Mouse (Mus musculus): ENCODE results near the gene Kin. TPM values are rescaled to one million over a fixed set of nuclear protein-coding genes. Genes with fewer than 3 reads are reported as not detected.

Gene Kin
- polyA plus RNA-seq, 1 experiment from 2014 or later = 27.9 TPM

DNA sequence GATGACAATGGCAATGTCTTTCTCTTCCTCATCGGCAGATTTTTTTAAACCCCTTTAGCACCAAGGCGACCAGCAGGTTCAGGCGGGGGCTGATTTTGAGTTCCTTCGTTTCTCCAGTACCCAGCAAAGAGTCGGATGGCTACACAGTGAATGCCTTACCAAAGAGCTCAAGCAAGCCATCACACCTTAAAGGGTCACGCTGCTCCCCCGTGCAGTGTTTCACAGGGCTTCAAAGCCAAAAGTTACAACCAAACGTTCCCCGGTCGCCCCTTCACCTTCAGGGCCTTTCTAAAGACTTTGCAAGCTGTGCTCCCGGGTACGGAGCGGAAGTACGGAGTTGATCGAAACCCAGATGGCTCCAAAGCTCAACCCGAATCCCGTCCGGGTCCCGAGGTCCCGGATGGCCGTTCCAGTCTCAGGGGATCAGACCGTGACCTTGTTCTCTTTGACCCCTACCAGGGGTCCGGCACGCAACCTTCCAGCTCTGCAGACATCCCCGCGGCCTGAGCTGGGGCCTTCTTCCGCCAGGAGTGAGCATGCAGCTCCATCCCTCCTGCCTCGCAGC is 566 bp upstream of the Kin start:
- no peaks in the 10 kb centered on the region for H3K9me3 ChIP-seq
- peak overlapping the region; percentile 87 for H3K27ac ChIP-seq
- H3K4me1 ChIP-seq = peaks cover 29% of the 10 kb centered on the region
- WGBS = under 1% methylated on average over 28 of the region's 28 CpGs
- peak overlapping the region; percentile 71 for H3K4me2 ChIP-seq (replicated peaks)
- peak overlapping the region; percentile 99 for H3K9ac ChIP-seq
- H3K36me3 ChIP-seq = peaks cover 10% of the 10 kb centered on the region
- peak overlapping the region; percentile 93 for H3K4me3 ChIP-seq
- ATAC-seq (ENCODE audit: low FRiP score, low read depth) = no peak
- no peaks in the 10 kb centered on the region for H3K27me3 ChIP-seq

DNA sequence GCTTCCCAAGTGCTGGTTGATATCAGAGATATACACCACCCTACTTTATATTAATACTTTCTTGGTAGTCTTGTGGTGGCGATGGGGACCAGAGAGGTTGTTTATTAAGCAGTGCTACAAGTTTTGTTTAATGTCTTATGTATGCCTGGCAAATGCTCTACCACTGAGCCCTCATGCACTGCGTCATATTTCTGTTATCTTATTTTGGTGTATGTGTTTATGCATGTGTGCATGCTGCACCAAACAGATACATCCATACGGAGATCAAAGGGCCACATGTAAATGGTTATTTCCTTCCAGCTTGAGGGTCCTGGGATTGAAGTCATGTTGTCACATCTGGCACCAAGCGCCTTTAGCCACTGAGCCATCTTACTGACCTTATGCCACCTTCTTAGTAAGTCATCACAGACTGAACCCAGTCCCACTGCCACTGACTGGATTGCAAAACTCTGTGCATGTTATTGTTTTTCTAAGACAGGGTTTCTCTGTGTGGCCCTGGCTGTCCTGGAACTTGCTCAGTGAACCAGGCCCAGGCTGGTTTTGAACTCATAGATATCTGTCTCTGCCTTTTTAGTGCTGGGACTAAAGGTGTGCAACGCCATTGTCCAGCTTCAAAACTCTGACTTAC is 1.2 kb downstream of the Kin start:
- Histone ChIP-seq H3K4me3 (peak overlapping the region; percentile 93), H3K4me2 (replicated peaks) (peak overlapping the region; percentile 72), H3K27ac (no peak overlapping the region), H3K9me3 (no peaks in the 10 kb centered on the region), H3K9ac (peak overlapping the region; percentile 43; the same call in 1 of the 2 replicates), H3K27me3 (no peaks in the 10 kb centered on the region), H3K36me3 (peaks cover 21% of the 10 kb centered on the region), H3K4me1 (peaks cover 29% of the 10 kb centered on the region)
- 81% methylated on average over 5 of the region's 5 CpGs for WGBS
- ATAC-seq (ENCODE audit: low FRiP score, low read depth) = no peak

DNA sequence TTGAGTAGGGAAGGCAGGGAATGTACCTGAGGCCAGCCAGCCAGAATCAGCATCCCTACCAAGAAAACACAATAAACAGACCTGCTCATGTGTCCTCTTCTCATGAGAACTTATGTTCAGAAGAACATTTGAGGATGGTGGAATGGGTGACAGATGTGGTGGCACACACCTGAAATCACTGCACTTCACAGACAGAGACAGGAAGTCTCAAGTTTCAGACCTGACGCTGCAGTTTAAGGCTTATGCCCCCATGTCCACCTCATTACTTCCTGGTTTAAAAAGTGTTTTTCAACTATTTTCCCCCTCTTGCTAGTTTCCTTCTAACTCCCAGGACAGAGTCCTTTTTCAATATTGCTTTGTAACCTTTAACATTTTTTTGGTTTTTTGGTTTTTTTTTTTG is 2.3 kb downstream of the Kin start:
- 24% methylated on average over 1 of the region's 1 CpGs for WGBS
- no peak for ATAC-seq (ENCODE audit: low FRiP score, low read depth)
- Histone ChIP-seq H3K27me3 (no peaks in the 10 kb centered on the region), H3K27ac (no peak overlapping the region), H3K9me3 (no peaks in the 10 kb centered on the region), H3K36me3 (peaks cover 32% of the 10 kb centered on the region), H3K9ac (no peak overlapping the region), H3K4me3 (no peak overlapping the region), H3K4me1 (peaks cover 25% of the 10 kb centered on the region), H3K4me2 (replicated peaks) (no peak overlapping the region)

DNA sequence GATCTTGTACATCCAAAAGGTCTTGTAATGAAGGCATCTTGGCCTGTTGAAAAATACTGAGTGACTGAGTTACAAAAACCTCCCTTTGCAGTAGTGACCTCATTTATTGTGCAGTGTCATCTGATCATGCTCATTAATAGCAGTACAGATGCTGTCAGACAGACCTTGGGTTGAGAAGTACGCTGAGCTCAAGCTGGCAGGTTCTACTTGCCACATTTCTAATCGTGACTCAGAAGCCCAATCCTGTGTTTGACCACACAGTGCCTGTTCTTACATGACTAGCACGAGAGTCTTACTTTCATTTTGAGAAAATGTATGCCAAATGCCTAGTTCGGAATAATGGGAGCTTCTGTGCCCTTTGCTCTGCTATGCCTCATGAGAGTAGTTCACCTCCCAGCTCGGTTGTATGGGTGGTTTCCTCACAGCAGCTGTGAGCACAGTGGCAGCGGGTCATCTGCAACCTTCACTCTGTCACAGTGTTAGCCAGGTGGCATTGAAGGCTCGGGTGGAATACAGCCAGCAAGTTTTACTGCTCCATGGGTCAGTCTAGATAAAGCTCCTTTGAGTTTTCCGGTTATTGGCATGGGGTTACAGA is 7.0 kb downstream of the Kin start:
- Histone ChIP-seq H3K9ac (no peak overlapping the region), H3K36me3 (peaks cover 70% of the 10 kb centered on the region), H3K4me3 (no peak overlapping the region), H3K27me3 (no peaks in the 10 kb centered on the region), H3K4me1 (no peaks in the 10 kb centered on the region), H3K27ac (no peak overlapping the region), H3K9me3 (no peaks in the 10 kb centered on the region), H3K4me2 (replicated peaks) (no peak overlapping the region)
- WGBS = 82% methylated on average over 8 of the region's 8 CpGs
- ATAC-seq (ENCODE audit: low FRiP score, low read depth) = no peak

DNA sequence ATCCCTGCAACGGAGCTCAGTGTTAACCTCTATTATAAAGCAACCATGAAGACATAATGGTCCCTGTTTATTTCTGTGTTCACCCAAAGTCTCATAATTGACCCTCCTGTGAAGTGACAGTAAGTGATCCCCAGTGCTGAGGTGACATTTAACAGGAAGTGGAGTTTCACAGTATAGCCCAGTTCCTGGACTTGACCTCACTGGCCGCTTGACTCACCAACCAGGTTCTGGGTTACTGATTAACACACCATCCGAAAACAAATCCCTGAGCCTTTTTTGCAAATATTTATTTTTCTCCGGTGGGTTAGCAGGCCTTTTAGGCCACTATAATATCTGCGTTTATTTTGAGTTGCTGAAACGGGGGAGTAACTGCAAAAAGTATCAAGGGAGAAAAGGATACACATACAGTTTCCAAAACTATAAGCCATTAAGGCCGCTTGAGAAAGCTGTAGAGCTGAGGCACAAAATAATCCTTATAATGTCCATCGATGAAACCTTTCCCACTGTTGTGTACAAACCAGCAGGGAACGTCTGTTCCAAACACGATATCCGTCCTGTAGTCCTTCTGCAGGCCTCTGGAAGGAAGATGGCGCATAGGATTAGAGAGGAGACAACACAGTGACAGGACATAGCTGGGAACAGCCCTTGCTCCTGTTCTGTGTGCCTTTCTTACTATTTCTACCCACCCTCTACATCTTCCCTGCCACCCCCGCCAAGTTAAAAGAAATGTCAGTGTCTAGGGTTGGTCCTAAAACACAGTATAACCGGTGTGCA is 14.1 kb downstream of the Kin start:
- Histone ChIP-seq H3K36me3 (peaks cover 39% of the 10 kb centered on the region), H3K9ac (no peak overlapping the region), H3K27me3 (peaks cover 4% of the 10 kb centered on the region; the same call in 1 of the 2 replicates), H3K27ac (no peak overlapping the region), H3K9me3 (no peaks in the 10 kb centered on the region), H3K4me1 (no peaks in the 10 kb centered on the region), H3K4me3 (no peak overlapping the region), H3K4me2 (replicated peaks) (no peak overlapping the region)
- WGBS = 87% methylated on average over 14 of the region's 14 CpGs
- ATAC-seq (ENCODE audit: low FRiP score, low read depth) = no peak

DNA sequence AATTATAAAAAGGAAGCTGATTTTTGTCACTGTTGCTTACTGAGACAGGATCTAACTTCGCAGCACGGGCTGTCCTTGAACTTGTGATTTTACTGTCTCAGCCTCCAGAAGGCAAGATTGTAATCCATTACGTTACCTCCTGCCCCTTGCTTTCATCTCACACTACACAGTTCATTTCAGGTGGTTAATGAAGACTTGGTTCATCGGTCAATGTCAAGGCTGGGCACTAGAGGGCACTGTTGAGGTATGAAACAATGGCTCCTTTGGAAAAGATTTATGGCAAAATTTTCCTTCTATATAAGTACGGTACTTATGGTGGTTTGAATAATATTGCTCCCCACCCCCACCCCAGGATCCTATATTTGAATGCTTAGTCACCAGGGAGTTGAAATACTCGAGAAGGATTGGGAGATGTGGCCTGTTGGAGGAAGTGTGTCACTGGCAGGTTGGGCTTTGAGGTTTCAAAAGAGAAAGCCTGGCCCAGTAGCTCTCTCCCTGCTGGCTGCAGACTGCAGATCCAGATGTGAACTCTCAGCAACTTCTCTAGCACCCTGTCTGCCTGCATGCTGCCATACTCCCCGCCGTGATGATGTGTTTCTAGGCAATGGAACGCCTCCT is 18.3 kb downstream of the Kin start:
- no peak overlapping the region for H3K4me3 ChIP-seq
- no peaks in the 10 kb centered on the region for H3K4me1 ChIP-seq
- WGBS = 32% methylated on average over 9 of the region's 9 CpGs
- no peaks in the 10 kb centered on the region for H3K9me3 ChIP-seq
- ATAC-seq (ENCODE audit: low FRiP score, low read depth) = no peak
- H3K9ac ChIP-seq = no peak overlapping the region
- H3K4me2 ChIP-seq (replicated peaks) = no peak overlapping the region
- peaks cover 4% of the 10 kb centered on the region; the same call in 1 of the 2 replicates for H3K27me3 ChIP-seq
- no peak overlapping the region for H3K27ac ChIP-seq
- H3K36me3 ChIP-seq = 0 out of 2 replicates have a peak, but pooled peaks cover 5% of the 10 kb centered on the region

DNA sequence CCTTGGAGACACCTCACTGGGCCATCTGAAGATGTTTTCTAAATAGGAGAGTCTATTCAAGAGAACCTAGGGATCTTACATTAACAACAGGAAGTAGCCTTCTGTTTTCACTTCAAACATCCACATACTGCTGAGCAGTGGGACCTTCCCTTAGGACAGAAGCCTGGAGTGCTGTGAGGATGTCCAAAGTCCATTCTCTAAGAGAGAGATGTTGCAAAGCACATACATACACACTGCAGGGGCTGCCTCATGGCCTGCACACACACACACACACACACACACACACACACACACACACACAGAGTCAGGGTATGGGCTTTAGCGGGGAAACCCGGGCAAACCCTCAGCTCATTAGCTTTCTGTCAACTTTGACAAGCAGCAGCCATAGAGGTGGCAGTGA is 20.1 kb downstream of the Kin start:
- no peaks in the 10 kb centered on the region for H3K9me3 ChIP-seq
- WGBS = 63% methylated on average over 2 of the region's 2 CpGs
- H3K27me3 ChIP-seq = peaks cover 4% of the 10 kb centered on the region; the same call in 1 of the 2 replicates
- H3K4me3 ChIP-seq = no peak overlapping the region
- H3K27ac ChIP-seq = no peak overlapping the region
- H3K4me2 ChIP-seq (replicated peaks) = no peak overlapping the region
- no peaks in the 10 kb centered on the region for H3K36me3 ChIP-seq
- H3K4me1 ChIP-seq = no peaks in the 10 kb centered on the region
- no peak for ATAC-seq (ENCODE audit: low FRiP score, low read depth)
- H3K9ac ChIP-seq = no peak overlapping the region

DNA sequence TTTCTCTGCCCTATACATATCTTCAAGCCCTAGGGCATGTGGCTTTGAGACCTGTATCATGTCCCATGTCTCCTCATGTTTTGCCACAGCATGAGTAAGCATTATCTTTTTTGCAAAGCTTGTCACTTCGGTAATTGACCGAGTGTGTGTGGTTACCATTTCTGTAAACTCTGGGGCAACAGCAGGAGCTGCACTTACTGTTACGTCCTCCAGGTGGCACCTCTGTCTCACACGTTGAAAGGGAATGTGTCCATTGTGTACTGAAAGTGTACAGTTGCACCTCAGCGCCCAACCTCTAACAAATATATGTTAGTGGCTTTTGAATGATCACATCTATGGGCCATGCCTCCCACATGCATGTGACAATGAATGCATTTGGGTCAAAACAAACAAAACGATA is 20.8 kb downstream of the Kin start:
- WGBS = 44% methylated on average over 6 of the region's 6 CpGs
- ATAC-seq (ENCODE audit: low FRiP score, low read depth) = peak; percentile 48; the same call in 1 of the 2 replicates
- Histone ChIP-seq H3K36me3 (no peaks in the 10 kb centered on the region), H3K27me3 (peaks cover 4% of the 10 kb centered on the region; the same call in 1 of the 2 replicates), H3K4me2 (replicated peaks) (no peak overlapping the region), H3K9me3 (no peaks in the 10 kb centered on the region), H3K9ac (no peak overlapping the region), H3K27ac (no peak overlapping the region), H3K4me1 (no peaks in the 10 kb centered on the region), H3K4me3 (no peak overlapping the region)

DNA sequence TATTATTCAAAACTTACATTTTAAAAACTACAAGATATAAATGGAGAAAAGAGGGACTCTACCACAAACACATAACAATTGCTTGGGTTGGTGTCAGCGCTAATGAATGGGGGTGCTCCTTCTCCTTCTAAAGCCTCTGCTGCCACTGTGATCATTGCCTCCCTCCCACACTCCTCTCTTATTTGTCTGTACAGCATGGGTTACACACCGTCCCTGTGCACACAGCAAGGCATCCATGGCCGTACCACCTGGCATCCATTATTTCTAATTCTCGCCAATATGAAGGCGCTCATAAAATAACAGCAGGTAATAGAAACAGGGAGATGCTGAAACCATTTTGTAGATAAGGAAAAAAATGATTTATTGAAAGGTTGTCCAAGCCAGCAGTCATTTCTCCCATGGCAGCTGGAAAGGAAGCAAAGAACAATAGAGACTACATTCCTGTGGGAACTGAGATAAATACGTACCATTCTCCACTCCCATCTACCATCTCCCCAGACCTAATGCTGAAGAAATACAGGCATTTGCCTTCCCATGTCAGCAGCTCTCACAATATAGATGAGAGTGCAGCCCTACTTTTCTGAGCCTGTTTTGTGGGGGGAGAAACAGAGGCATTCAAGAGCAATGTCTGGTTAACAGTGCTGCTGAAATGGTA is 28.3 kb downstream of the Kin start:
- Histone ChIP-seq H3K4me1 (0 out of 2 replicates have a peak, but pooled peaks cover 7% of the 10 kb centered on the region), H3K9ac (no peak overlapping the region), H3K4me2 (replicated peaks) (no peak overlapping the region), H3K4me3 (no peak overlapping the region), H3K27me3 (no peaks in the 10 kb centered on the region), H3K36me3 (no peaks in the 10 kb centered on the region), H3K9me3 (no peaks in the 10 kb centered on the region), H3K27ac (no peak overlapping the region)
- WGBS = 41% methylated on average over 6 of the region's 6 CpGs
- no peak for ATAC-seq (ENCODE audit: low FRiP score, low read depth)

DNA sequence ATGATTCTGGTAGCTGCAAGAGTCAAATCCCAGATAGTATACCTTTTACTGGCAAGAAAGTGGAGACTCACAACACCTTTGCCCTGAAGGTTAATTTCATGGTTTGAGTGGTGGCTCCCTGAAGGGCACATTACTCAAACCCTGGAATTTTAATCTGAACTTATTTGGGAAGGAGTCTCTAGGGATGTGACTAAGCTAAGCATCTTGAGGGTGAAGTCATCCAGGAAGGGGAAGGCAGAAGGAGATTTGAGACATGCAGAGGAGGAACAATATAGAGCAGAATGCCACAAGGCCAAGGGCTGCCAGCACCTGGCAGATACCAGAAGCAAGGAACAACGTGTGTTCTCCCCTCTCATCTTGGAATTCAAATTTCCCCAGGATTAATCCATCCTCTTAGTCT is 38.4 kb downstream of the Kin start:
- WGBS = 60% methylated on average over 1 of the region's 1 CpGs
- ATAC-seq (ENCODE audit: low FRiP score, low read depth) = no peak
- Histone ChIP-seq H3K9me3 (no peaks in the 10 kb centered on the region), H3K27ac (no peak overlapping the region), H3K4me2 (replicated peaks) (no peak overlapping the region), H3K9ac (no peak overlapping the region), H3K4me1 (no peaks in the 10 kb centered on the region), H3K27me3 (no peaks in the 10 kb centered on the region), H3K36me3 (no peaks in the 10 kb centered on the region), H3K4me3 (no peak overlapping the region)

DNA sequence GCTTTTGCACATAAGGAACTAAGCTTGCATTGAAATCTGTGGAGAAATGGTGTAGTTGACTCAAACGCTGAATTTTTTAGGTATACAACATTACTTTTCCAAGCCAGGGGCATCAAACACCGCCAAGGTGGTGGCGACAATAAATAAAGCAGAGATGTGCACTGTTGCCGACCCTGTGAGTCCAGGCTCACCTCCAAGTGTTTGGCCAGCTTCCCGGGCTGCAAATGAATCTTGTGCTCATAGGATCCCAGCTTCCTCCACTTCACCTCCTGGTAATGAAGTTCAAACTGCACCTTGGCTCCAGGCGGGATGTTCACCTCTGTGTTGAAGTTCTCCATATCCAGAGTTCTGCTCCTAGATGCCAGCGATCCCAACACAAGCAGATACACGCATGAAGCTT is 38.9 kb downstream of the Kin start:
- ATAC-seq (ENCODE audit: low FRiP score, low read depth) = no peak
- Histone ChIP-seq H3K4me1 (no peaks in the 10 kb centered on the region), H3K9ac (no peak overlapping the region), H3K4me3 (no peak overlapping the region), H3K4me2 (replicated peaks) (no peak overlapping the region), H3K36me3 (no peaks in the 10 kb centered on the region), H3K27me3 (no peaks in the 10 kb centered on the region), H3K9me3 (no peaks in the 10 kb centered on the region), H3K27ac (no peak overlapping the region)
- 78% methylated on average over 8 of the region's 8 CpGs for WGBS

Measured in limb, embryonic 13.5 days (tissue).